Mouse (Mus musculus): ENCODE results near the gene Fgf3.

DNA sequence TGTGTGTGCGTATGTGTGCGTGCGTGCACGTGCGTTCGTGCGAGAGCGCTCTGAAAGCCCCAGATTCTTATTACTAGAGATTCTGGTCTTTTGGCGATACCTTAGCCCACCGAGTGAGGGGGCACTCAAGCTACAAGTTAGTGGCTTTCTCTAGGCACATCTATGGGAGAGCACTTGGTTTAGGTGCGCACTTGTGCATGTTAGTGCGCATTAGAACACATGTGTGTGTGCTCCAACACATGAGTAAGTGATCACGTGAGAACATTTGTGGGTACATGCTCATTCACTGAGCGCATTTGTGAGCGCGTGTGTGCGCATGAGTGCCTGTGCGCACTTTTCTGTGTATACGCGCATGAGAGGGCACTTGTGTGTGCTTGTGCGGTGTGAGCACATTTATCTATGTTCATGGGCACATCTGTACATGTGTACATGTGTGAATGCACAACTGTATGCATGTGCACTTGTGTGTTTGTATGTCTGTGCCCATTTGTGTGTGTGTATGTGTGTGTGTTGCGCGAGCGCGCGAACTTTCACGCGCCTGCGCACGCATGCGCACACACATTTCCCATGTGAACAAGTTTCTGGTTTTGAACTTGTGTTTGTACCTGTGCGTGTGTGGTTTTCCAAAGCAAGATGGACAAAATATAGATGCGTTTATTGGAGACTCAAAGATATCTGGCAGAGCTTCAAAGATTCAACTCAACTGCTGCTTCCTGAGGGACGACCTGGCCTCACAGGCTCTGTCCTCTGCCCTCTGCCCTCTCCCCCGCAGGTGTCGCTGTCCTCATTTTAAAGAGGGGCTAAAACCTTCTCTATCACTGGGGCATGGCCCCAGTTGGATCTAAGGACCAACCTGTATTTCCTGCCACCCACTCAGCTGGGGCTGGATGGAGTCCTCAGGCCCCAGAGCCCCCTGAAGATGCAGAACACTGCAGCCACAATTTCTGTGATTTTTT, 48.0 kb upstream of the Fgf3 start:
- no peak for TF ChIP-seq CTCF (IDR thresholded peaks at IDR 0.05; ENCODE audit: borderline replicate concordance, control insufficient read depth, extremely low read depth, insufficient read depth, low read length, poor library complexity)
- no peak for TF ChIP-seq POLR2A (IDR thresholded peaks at IDR 0.05; ENCODE audit: control insufficient read depth, extremely low read depth, insufficient read depth, low read length, poor library complexity)
